Mouse (Mus musculus) cerebellum, postnatal 10 days (tissue): ENCODE measurements around the gene 1300017J02Rik.
"Not testable (repeated sequence)": the region's sequence is repeated elsewhere in the genome, so short reads cannot be mapped to it uniquely, and the experiment has no call there.

Experiments
- DNase-seq, 2 experiments: peaks; one replicate each; pipeline ENCODE4 v3.0.0; 2021; ENCODE audit warnings: mixed read lengths in 2 of 2

The 1300017J02Rik gene

DNA sequence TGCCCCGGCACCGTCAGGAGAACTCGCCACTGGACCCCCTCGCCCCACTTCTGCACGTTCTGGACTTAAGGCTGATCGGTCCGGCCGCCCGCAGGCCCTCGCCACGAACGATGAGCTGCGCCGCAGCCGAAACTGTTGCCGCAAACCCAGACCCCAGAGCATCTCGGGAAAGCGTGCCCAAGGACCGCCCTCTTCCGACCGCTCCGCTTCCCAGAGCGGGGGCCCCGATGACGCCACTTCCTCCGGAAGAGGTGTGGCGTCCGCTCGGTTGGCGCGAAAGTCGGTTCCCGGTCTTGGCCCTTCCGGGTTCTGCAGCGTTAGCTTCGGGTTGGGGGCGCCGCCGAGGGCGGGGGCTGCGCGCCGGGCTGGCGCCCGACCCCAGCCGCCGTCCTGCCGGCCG is at the start of gene 1300017J02Rik, which contains the start of gene Topbp1:
Gene 1300017J02Rik, minus strand, starts transcription at position 156 of the 400 bp plus-strand sequence.
Gene Topbp1, plus strand, starts transcription at position 289 of the 400 bp plus-strand sequence.
- DNase-seq = peak; percentile 97 to 98

- DNase-seq = not testable (repeated sequence)
Measured at GRCm38 (mm10) chr9:103353500-103354260, 48.8 kb upstream of the 1300017J02Rik start.

- no peak for DNase-seq
Measured at GRCm38 (mm10) chr9:103348791-103349190, 43.9 kb upstream of the 1300017J02Rik start.

DNA sequence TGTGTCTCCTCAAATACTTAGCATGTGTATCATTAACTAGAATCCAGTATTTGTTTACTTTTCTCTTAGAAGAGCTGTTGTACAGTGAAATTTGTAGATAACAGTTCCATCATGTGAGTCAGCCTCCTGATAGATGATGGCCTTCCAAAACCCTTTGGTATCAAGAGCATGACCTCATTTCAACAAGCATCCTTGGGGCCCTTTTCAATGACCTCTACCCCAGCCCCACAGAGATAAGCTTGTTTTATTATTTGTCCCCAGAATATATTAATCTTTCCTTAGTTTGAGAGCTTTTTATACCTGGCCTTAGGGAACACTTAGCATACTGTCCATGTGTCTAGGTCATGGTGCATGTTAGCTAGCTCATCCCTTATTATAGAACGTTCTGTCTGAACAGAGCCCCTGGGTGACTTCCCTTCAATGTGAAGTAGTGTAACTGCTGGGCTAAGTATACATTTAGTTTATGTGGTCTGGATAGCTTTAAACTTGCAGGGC is 43.2 kb upstream of the 1300017J02Rik start:
- no peak for DNase-seq

- no peak for DNase-seq
Measured at GRCm38 (mm10) chr9:103347045-103347444, 42.2 kb upstream of the 1300017J02Rik start.

GRCm38 (mm10) chr9:103336912-103337311 is 32.0 kb upstream of the 1300017J02Rik start:
- DNase-seq = no peak

- DNase-seq = no peak
Measured at GRCm38 (mm10) chr9:103332663-103333062, 27.8 kb upstream of the 1300017J02Rik start.

- no peak for DNase-seq
Measured at GRCm38 (mm10) chr9:103326449-103326848, 21.6 kb upstream of the 1300017J02Rik start.

GRCm38 (mm10) chr9:103324678-103325077 is 19.8 kb upstream of the 1300017J02Rik start:
- no peak for DNase-seq

DNA sequence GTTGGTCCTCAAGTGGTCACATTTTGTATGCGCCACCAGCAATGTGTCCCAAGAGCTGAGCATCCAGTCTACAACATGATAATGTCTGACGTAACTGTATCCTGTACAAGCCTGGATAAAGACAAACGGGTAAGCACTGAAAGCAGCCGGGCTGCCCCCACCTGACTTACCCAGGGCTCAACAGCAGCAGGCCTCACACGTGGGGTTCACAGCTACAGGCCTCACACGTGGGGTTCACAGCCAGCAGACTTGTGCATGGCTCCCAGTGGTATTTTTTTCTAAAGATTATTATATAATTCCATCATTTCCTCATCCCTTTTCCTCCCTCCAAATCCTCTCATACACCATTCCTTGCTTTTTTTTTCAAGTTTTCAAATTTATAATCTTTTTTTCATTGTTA is 5.0 kb upstream of the 1300017J02Rik start:
- no peak for DNase-seq

DNA sequence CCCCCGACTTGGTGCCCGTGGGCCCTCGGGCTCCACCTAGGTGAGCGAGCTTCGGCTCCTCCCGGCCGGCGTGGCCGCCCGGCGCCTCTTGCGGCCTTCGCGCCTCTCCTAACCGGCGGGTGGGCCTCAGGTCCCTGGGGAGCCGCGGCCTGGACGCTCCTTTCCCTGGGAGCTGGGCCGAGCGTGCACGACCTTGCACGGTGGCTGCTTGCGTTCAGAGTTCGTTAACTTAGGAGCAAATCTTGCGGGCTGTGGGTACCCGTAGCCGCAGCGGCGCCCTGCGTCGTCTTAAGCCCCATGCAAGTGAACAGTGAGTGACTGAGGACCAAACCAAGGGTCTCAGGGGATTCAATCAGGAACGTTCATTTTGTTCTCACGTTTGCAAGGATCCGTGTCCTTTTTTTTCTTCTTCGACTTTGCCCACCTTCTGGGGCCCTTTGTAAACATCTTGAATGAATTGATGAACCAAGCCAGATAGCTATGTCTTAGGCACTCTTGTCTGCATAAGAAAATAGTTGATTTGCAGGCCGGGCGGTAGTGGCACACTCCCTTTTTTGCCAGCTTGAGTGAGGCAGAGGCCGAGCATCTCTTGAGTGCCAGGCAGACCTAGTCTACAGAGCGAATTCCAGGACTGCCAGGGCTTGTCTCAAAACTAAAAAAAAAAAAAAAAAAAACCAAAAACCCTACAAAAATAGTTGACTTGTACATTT is 605 bp upstream of the 1300017J02Rik start:
- peak; percentile 9 to 17 for DNase-seq

DNA sequence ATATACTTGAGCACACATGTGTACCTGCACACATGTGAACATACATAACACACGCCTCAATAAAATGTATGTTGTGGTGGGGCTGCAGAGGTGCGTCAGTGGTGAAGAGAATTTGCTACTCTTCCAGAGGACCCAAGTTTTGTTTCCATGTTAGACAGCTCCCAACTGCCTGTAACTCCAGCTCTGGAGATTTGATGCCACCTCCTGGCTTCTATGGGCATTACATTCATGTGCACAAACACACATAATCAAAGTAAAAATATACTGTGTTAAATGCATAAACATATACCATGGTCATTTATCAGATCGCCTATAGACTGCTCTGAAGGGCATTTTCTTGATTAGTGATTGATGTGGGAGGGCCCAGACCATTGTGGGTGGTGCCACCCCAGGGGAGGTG is 2.2 kb downstream of the 1300017J02Rik start:
- DNase-seq = peak; percentile 81 to 83

DNA sequence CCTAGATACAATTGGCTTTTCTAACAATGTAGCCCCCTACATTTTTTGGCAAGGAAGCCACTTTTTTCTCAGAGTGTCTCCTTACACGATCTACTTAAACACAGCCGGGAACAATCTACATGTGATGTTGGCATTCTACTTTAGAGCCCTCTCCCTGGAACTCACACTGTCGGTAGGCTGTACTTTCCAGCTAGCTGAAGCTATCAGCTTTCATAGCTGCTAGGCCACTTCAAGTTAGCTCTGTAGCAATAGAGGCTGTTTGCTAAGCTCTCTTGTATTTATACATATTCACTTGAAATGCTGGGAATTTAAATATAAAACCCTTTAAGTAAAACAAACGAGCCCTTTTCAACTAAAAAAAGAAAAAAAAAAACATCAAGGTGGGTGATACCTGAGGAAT is 2.6 kb downstream of the 1300017J02Rik start:
- no peak for DNase-seq

DNA sequence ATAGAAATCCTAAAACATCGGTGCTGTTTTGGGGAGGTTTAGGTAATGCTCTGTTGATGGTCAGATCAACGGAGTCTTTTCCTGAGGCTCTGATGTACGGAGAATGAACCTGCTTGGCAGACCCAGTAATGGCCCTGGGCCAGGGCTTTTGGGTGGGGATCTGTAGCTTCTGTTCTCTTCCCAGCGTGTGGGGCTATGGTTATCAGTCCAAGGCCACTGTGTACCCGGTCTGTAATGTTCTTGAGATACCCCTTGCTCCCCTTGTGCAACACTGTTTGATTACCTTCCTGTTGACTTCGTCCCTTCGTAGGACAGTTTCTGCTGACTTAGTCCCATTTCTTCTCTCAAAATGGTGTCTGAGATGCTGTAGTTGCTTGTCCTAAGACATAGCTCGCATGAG is 3.8 kb downstream of the 1300017J02Rik start:
- DNase-seq = peak; percentile 30 to 44

- DNase-seq = no peak
Measured at GRCm38 (mm10) chr9:103294507-103294906, 10.4 kb downstream of the 1300017J02Rik start.

GRCm38 (mm10) chr9:103288489-103289180 is 16.2 kb downstream of the 1300017J02Rik start:
- no peak for DNase-seq

GRCm38 (mm10) chr9:103287840-103288488 is 16.9 kb downstream of the 1300017J02Rik start:
- no peak for DNase-seq

DNA sequence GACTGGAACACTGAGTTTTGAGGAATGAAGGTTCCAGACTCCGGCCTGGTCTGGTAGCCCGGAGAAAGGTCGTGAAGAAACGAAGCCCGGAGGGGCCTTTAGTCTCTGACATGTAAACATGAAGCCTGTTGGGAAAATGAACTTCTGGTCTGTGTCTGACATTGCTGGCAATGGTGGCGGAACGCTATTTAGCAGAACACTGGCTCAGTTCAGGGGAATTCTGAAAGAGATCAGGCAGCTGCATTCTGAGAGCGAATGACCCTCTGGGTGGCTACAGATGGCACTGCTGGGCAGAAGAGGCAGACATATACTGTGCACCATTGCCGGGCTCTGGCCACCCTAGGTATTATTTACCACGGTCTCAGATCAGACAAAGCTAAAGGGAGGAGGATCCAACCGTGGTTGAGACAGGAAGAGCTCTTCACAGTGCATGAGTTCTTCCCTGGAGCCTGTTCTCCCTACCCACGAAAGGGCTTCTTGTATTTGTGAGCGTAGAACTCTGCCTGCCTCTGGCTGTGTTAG is 17.9 kb downstream of the 1300017J02Rik start:
- DNase-seq = no peak

- DNase-seq = no peak
Measured at GRCm38 (mm10) chr9:103286396-103286795, 18.5 kb downstream of the 1300017J02Rik start.

- DNase-seq = no peak
Measured at GRCm38 (mm10) chr9:103276876-103277275, 28.0 kb downstream of the 1300017J02Rik start.

DNA sequence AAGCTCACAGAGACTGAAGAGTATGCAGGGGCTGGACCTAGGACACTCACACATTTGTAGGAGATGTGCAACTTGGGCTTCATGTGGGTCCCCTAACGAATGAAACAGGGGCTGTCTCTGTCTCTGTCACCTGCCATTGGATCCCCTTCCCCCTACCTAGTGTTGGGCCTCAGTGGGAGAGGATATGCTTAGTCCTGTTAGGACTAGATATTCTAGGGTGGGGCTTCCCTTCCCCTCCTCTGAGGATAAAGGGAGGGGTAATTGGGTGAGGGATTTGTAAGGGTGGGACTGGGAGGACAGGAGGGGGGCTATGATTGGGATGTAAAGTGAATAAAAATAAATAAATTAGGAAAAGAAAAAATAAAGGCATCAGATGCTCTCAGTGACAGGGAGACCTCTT is 29.2 kb downstream of the 1300017J02Rik start:
- no peak for DNase-seq

DNA sequence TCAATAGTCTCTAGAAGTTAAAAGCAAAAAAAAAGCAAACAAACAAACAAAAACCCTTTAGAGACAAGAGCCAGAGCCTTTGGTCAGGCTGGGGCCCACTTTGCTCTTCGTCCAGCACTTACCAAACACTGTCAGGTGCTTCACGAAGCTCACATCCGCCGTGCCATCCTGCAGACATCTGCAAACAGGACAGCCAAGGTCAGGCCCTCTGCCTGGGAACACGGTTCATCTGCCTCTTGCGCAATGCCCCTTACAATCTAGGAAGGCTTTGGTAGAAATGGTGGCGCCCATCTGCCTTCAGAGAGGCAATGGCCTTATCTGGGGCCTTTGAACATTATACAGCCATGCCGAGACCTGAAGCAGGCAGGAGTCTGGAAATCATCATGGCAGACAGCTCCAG is 30.1 kb downstream of the 1300017J02Rik start:
- no peak for DNase-seq
